Mouse (Mus musculus): ENCODE measurements around the gene Eda. TPM values are rescaled to one million over a fixed set of nuclear protein-coding genes. Genes with fewer than 3 reads are reported as not detected.

Eda gene
- polyA plus RNA-seq, 1 experiment, result 1.4 TPM

DNA sequence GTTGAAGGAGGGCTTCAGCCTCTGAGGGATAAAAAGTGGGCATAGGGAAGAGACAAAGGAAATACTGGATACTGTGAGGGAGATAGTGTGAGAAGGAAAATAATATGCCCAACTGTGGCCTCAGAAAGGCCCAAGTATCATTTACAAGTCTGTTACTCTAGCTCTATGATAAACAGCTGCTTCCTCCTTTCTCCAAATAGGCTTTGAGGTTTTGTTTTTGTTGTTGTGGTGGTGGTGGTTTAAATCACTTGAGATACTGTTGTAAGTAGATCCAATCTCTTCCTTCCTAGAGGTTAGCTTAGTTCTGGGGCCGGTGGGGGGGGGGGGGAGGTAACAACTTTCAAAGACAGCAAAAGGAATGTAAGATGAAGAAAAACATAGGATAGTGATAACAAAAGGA lies 143.0 kb downstream of the Eda start:
- DNase-seq, result no peak
- no peak overlapping the region for H3K4me3 ChIP-seq (replicated peaks; ENCODE audit: extremely low read depth, low read depth, low read length)
- 23% methylated on average over 1 of the region's 1 CpGs for WGBS
- no peaks in the 10 kb centered on the region for H3K4me1 ChIP-seq (ENCODE audit: control insufficient read depth, insufficient read depth, low read length)
- TF ChIP-seq POLR2A (IDR thresholded peaks at IDR 0.05; ENCODE audit: borderline replicate concordance, extremely low read depth, low read depth, low read length) (no peak), CTCF (IDR thresholded peaks at IDR 0.05; ENCODE audit: insufficient read depth, low read length) (no peak)

DNA sequence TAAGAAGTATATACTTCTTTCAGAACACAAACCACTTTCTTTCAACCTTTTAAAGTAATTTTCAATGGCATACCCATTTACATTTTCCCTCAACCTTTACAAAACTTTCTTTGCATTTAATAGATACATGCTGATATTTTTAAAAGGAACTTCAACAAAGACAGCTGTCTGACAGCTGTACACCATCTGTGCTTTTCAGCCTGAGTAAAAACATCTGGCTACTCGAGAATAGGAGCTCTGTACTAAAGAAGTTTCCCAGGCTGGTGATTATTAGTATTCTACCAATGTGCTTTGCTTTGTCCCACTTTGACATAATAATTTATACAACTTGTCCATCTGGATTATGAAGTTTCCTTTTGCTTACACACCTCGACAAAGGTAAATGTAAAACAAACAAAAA lies 219.9 kb downstream of the Eda start:
- Histone ChIP-seq H3K4me3 (replicated peaks; ENCODE audit: extremely low read depth, low read depth, low read length) (no peak overlapping the region), H3K4me1 (ENCODE audit: control insufficient read depth, insufficient read depth, low read length) (no peaks in the 10 kb centered on the region)
- no peak for DNase-seq
- 41% methylated on average over 2 of the region's 2 CpGs for WGBS
- TF ChIP-seq CTCF (IDR thresholded peaks at IDR 0.05; ENCODE audit: insufficient read depth, low read length) (no peak), POLR2A (IDR thresholded peaks at IDR 0.05; ENCODE audit: borderline replicate concordance, extremely low read depth, low read depth, low read length) (no peak)

DNA sequence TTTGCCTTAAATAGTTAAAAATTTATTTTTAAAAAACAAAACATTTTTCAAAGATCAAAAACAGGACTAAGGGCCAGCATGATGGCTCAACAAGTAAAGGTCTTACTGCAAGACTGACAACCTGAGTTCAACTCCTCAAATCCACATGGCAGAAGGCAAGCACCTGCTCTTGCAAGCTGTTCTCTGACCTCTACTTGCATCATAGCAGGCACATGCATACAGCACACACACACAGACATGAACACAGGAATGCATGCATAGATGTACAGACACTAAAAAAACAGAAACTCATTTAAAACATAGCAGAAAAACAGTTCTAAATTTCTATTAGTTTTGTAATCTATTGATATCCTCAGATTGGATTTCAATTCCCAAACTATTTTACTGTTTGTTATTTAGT lies 338.2 kb downstream of the Eda start:
- TF ChIP-seq POLR2A (IDR thresholded peaks at IDR 0.05; ENCODE audit: borderline replicate concordance, extremely low read depth, low read depth, low read length), result no peak
- no peak for TF ChIP-seq CTCF (IDR thresholded peaks at IDR 0.05; ENCODE audit: insufficient read depth, low read length)
- Histone ChIP-seq H3K4me3 (replicated peaks; ENCODE audit: extremely low read depth, low read depth, low read length) (no peak overlapping the region), H3K4me1 (ENCODE audit: control insufficient read depth, insufficient read depth, low read length) (no peaks in the 10 kb centered on the region)
- DNase-seq, result no peak

DNA sequence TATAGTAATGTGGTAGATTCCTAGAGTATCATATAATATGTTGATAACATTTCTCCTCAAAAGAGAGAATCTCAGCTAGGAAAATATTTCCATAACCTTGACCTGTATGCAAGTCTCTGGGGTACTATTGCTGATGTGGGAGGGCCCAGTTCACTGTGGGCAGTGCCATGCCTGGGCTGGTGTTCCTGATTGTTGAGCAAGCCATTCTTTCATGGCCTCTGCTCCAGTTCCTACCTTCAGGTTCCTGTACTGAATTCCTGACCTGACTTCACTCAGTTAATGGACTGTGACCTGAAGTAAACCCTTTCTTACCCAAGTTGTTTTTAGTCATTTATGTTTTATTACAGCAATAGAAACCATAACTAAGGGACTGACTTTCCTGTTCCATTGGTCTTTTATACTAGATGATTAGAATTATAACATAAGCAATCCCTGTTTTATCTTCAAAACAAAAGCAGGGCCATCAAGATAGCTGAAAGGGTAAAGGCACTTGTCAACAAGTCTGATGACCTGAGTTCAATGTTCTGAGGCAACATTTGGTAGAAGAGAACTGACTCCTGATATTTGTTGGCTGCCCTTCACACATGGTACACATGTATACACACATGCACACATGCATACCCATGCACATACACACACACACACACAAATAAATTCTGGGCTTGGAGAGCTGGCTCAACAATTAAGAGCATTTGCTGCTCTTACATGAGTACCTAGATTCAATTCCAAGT lies 338.9 kb downstream of the Eda start:
- TF ChIP-seq POLR2A (IDR thresholded peaks at IDR 0.05; ENCODE audit: borderline replicate concordance, extremely low read depth, low read depth, low read length), result no peak
- TF ChIP-seq CTCF (IDR thresholded peaks at IDR 0.05; ENCODE audit: insufficient read depth, low read length), result no peak
- Histone ChIP-seq H3K4me1 (ENCODE audit: control insufficient read depth, insufficient read depth, low read length) (no peaks in the 10 kb centered on the region), H3K4me3 (replicated peaks; ENCODE audit: extremely low read depth, low read depth, low read length) (no peak overlapping the region)
- DNase-seq, result no peak

DNA sequence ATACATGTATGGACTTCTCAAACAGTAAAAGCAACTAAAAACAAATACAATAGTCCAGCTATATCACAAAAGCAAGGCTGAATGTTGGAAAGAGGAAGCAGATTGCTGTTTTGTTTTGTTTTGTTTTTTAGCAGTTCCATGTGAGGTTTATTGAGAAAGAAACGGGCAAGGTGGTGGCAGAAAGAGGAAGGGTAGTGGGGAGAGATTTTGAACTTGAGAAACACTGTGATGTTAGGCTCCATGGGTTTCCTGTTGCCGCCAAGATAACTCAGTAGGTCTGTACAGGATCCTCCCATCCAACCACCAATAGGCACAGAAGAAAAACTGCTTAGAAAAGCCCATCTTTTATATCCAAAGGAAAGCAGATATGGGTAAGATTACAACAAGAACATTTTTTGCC lies 365.3 kb downstream of the Eda start:
- DNase-seq, result no peak
- Histone ChIP-seq H3K4me3 (replicated peaks; ENCODE audit: extremely low read depth, low read depth, low read length) (no peak overlapping the region), H3K4me1 (ENCODE audit: control insufficient read depth, insufficient read depth, low read length) (no peaks in the 10 kb centered on the region)
- WGBS, result 62% methylated on average over 2 of the region's 2 CpGs
- TF ChIP-seq POLR2A (IDR thresholded peaks at IDR 0.05; ENCODE audit: borderline replicate concordance, extremely low read depth, low read depth, low read length) (no peak), CTCF (IDR thresholded peaks at IDR 0.05; ENCODE audit: insufficient read depth, low read length) (no peak)

DNA sequence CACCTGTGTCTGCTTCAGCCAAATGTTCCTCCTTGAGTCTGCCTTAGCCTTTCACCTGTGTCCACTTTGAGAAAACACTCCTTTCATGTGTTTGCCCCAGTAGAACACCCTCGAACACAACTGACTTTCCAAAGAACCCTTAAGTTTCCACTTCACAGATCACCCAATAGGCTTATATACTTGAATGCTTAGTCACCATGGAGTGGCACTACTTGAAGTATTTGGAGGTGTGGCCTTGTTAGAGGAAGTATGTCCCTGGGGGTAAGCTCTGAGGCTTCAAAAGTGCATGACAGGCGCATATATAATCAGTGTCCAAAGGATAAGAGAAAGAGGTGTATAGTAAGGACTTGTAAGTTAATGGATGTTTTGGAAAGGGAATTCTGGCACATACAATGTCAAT lies 369.0 kb downstream of the Eda start:
- DNase-seq, result no peak
- no peak overlapping the region for H3K4me3 ChIP-seq (replicated peaks; ENCODE audit: extremely low read depth, low read depth, low read length)
- no peaks in the 10 kb centered on the region for H3K4me1 ChIP-seq (ENCODE audit: control insufficient read depth, insufficient read depth, low read length)
- WGBS, result 64% methylated on average over 2 of the region's 2 CpGs
- no peak for TF ChIP-seq POLR2A (IDR thresholded peaks at IDR 0.05; ENCODE audit: borderline replicate concordance, extremely low read depth, low read depth, low read length)
- TF ChIP-seq CTCF (IDR thresholded peaks at IDR 0.05; ENCODE audit: insufficient read depth, low read length), result no peak

DNA sequence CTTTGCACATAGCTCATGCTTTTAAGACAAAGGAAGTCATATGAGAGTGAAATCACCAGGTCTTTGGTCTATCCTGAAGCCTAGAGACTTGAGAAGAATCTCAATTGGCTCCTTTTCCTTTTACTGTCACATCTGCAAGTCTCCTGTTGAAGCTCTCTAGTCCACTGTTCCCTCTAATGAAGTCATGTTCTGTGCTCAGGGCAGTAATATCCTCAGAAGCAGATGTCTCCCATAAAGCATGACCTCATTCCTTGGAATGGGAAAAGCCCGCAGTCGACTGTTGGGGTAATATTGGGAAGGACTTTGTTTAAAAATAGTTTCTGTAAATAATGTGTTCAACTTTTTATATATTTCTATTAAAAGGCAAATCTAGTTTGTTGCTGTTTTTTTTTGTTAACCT lies 381.6 kb downstream of the Eda start:
- Histone ChIP-seq H3K4me3 (replicated peaks; ENCODE audit: extremely low read depth, low read depth, low read length) (no peak overlapping the region), H3K4me1 (ENCODE audit: control insufficient read depth, insufficient read depth, low read length) (no peaks in the 10 kb centered on the region)
- DNase-seq, result no peak
- no peak for TF ChIP-seq CTCF (IDR thresholded peaks at IDR 0.05; ENCODE audit: insufficient read depth, low read length)
- no peak for TF ChIP-seq POLR2A (IDR thresholded peaks at IDR 0.05; ENCODE audit: borderline replicate concordance, extremely low read depth, low read depth, low read length)
- WGBS, result 75% methylated on average over 2 of the region's 2 CpGs

DNA sequence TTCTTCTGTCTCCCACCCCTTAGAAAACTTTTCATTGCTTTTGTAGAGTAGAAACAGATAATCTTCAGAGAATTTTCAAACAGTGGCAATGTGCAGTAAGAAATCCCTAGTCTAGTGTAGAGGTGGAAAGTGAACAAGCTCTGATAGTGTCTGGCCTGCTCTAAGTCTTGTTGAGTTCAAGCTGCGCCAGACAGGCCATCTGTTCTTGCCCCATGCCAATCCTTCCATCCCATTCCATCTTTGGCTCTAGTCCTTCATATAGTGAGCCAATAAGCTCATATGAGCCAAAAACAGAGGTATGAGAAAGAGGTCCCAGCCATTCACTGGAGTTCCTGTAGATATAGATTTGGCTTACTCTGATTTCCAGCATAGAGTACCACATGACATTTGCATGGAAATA lies 414.5 kb downstream of the Eda start:
- Histone ChIP-seq H3K4me3 (replicated peaks; ENCODE audit: extremely low read depth, low read depth, low read length) (no peak overlapping the region), H3K4me1 (ENCODE audit: control insufficient read depth, insufficient read depth, low read length) (no peaks in the 10 kb centered on the region)
- WGBS, result 57% methylated on average over 1 of the region's 1 CpGs
- no peak for TF ChIP-seq POLR2A (IDR thresholded peaks at IDR 0.05; ENCODE audit: borderline replicate concordance, extremely low read depth, low read depth, low read length)
- TF ChIP-seq CTCF (IDR thresholded peaks at IDR 0.05; ENCODE audit: insufficient read depth, low read length), result no peak
- DNase-seq, result no peak

DNA sequence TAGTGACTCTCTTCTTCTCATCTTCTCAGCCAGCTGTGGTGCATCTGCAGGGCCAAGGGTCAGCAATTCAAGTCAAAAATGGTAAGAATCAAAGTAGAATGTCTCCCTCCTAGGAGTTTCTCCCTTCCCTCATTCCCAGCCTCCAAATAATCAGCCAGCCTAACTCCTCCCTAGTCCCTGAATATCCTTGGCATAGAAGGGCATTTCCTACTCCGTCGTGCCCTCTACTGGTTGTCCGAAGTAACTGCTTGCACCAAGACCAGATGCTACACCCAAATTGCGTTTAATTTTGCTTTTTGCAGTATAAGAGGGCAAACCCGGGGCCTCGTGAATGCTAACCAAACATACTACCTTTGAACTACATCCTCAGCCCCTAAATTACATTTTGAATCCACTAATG lies 416.9 kb downstream of the Eda start:
- WGBS, result 36% methylated on average over 6 of the region's 6 CpGs
- H3K4me3 ChIP-seq (replicated peaks; ENCODE audit: extremely low read depth, low read depth, low read length), result no peak overlapping the region

DNA sequence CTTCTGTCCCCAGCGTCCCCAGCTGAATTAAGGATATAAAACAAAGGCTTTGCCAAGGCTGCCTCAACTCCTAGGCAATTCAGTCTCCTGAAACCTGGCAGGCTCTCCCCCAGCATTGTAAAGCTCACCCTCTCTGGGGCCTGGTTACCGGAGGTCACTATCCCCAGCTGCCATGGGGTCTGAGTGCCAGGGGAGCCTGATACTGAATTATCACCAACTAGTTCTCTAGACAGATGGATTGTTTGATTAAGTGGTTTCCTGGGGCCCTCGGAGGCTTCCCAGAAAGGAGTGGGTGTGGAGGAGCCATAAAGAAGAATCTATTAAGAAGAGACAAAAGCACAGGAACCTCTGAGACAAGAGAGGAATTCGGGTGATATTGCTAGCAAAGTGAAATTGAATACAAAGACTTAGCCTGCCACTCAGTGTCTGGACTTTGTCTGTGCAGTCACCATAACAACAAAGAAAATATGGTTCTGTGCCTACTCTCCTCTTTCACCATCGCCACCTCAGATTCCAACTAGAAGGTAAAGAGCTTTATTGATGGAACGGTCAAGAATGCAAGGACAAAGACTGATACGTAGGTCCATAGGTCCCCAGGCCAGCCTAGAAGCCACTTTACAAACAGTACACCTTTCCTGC lies 418.9 kb downstream of the Eda start:
- Histone ChIP-seq H3K4me1 (ENCODE audit: control insufficient read depth, insufficient read depth, low read length) (no peaks in the 10 kb centered on the region), H3K4me3 (replicated peaks; ENCODE audit: extremely low read depth, low read depth, low read length) (no peak overlapping the region)
- TF ChIP-seq CTCF (IDR thresholded peaks at IDR 0.05; ENCODE audit: insufficient read depth, low read length), result no peak
- no peak for TF ChIP-seq POLR2A (IDR thresholded peaks at IDR 0.05; ENCODE audit: borderline replicate concordance, extremely low read depth, low read depth, low read length)
- no peak for DNase-seq
- WGBS, result 76% methylated on average over 7 of the region's 7 CpGs

More for the DNA sequence above, 416.9 kb downstream of the Eda start:
- peak; percentile 29 for TF ChIP-seq CTCF (IDR thresholded peaks at IDR 0.05; ENCODE audit: insufficient read depth, low read length)
- TF ChIP-seq POLR2A (IDR thresholded peaks at IDR 0.05; ENCODE audit: borderline replicate concordance, extremely low read depth, low read depth, low read length), result no peak
- peak; percentile 26 for DNase-seq
- H3K4me1 ChIP-seq (ENCODE audit: control insufficient read depth, insufficient read depth, low read length), result no peaks in the 10 kb centered on the region

Measured in lung, adult 2 months (tissue).